Mouse (Mus musculus) cerebellum, adult 9-10 months (tissue): Measurements from ENCODE around the gene Siva1.

ENCODE experiments used
- DNase-seq: peaks from one replicate; pipeline ENCODE4 v3.0.0; 2022

Siva1 gene

DNA sequence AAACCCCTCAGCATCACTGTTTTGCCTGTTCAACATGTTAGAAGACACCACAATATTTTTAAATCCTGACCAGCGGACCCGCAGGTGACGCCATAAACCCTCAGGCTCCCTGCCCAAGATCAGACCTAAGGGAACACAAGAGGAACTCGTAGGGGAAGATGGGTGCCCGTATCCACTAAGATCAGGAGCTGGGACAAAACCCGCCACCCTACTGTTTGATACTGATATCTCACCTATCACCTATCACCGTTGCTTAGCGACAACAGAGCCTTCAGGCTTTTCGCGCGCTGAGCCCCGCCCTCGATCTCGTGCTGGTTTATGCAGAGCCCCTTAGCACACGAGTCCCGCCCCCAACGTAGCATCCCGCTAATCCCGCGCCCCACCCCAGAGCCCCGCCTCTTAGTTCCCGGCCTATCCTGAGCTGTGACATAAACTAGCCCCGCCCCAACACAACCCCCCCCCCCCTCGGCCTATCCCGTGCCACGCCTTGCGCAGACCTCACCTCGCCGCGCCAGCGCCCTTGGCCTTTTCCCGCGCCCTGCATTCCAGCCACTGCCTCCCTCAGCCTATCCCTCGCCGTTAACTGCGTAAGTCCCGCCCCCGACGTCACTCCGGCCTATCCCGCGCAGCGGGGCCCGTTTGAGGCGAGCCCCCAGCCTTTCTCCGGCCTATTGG lies at the start of gene Siva1:
TSS of gene Siva1 (plus strand) at position 500 of the 675 bp plus-strand sequence.
- DNase-seq = peak; percentile 99

DNA sequence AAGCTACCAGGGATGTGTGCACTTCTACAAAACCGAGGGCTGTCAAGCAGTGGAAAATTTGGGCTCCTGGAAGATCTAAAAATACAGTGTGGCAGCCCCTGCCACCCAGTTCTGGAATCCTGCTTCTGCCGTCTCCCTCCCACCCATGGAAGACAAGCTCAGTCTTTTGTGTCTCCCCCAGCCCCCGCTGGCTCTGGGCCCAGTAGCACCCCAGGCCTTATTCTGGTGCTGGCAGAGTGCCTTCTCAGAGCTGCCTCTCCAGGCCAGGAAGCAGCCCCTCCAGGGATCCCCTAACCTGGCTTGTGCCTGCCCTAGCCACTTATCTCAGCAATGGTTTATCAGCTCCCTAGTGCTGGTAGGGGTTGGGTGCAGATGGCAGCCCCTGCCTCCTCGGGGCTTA lies 49.5 kb upstream of the Siva1 start:
- DNase-seq = no peak

DNA sequence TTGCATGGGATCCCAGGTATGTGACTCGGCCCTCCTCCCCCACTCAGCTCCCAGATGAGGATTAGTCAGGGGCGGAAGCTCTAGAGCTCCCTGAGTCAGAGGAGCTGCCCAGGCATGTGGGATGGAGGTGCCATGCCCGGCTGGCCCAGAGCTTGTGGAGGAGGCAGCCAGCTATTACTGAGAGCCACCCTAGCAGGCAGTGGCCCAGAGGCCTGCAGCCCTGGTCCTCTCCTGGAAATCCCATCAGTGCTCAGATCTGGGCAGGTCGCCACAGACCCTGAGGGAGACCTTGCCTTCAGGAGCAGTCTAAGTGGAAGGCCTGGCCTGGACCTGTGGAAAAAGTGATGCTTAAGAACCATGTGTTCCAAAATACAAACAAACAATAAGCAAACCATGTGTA lies 48.9 kb upstream of the Siva1 start:
- DNase-seq = no peak

DNA sequence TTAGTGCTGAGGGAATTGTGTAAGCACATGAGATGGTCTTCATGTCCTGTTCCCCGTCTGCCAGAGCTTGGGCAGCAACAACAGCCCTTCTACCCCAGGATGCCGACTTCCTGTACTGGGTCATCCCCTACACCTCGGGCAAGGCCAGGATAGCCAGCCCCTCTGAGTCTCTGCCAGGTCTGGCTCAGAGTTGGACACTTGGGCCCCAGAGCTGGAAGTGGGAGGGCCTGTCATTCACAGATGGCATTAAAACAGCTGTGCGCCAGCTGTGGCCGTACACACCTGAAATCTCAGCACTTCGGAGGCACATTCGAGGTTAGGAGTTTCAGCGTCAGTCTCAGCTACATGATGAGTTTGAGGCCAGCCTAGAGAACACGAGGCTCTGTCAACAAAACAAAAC lies 48.0 kb upstream of the Siva1 start:
- DNase-seq = no peak

DNA sequence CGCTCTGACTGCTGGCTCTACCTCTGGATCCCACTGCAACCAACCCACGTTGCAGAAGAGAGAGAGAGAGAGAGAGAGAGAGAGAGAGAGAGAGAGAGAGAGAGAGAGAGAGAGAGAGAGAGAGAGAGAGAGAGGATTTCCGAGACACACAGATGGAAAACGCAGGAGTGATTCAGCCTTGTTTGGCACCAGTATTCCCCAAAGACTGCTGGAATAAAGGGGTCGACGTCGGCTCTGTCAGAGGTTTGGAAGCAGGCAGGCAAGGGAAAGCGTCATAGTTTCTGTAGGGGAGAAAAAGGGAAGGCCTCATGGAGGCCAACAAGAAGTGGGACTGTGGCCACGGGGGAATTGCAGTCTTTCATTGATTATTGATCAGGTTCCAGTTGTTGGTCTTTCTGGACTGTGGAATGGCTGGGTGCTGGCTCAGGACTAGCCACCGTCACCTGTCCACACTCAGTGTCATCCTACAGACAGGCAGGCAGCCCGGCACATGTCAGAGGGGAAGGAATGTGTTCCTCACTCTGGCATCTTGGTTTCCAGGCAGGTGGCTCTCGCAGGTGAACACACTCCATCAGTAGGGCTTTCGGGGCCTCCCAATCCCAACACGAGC lies 47.5 kb upstream of the Siva1 start:
- DNase-seq = no peak

DNA sequence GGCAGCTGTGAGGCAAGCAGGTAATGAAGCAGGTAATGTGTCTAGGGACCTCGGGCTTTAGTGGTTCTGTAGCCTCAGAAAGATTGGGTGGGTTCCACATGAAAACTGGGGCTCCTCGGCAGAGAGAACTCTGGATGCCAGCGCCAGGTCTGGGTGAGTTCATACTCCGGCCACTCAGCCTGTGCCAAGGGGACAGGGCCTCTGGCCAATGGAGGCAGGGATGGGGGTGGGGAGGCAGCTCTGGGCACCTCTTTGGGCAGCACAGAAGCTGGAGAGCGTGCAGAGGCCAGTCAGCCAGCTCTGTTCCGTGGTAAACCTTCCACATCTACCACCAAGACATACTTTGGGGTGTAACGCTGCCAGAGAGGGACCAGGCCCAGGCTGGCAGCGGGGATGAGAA lies 46.9 kb upstream of the Siva1 start:
- no peak for DNase-seq

DNA sequence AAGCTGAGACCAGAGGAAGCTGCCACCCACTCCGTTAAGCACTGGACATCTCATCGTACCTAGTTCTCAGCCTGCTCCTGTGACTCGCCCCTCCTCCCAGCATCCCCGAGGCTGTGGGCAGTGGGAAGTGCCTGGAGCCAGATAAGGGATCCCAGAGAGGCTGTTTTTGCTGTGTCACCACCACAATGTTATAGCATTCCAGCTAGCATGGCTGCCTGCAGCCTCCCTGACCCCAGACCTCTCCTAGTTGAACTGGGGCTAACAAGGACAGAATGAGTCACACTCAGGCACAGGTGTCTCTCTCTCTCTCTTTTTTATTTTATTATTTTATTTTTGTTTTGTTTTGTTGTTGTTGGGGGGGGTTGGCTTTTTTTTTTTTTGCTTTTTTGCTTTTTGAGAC lies 45.3 kb upstream of the Siva1 start:
- no peak for DNase-seq

DNA sequence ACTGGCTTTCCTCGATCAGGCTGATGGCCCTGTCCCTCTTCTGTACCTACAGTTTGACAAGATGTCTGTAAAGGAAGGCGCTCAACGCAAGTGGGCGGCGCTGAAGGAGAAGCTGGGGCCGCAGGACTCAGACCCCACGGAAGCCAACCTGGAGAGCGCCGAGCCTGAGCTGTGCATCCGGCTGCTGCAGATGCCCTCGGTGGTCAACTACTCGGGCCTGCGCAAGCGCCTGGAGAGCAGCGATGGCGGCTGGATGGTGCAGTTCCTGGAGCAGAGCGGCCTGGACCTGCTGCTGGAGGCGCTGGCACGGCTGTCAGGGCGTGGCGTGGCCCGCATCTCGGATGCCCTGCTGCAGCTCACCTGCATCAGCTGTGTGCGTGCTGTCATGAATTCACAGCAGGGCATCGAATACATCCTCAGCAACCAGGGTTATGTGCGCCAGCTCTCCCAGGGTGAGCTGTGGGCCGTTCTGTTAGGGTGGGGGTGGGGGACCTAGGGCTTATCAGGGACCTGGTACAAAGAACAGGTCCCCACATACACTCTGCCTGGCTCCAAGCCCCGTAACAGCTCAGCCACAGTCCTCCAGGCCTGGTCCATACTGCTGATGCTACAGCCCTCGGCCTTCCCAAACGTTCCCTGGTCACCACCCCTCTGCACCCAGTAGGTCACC lies 44.4 kb upstream of the Siva1 start:
- no peak for DNase-seq

DNA sequence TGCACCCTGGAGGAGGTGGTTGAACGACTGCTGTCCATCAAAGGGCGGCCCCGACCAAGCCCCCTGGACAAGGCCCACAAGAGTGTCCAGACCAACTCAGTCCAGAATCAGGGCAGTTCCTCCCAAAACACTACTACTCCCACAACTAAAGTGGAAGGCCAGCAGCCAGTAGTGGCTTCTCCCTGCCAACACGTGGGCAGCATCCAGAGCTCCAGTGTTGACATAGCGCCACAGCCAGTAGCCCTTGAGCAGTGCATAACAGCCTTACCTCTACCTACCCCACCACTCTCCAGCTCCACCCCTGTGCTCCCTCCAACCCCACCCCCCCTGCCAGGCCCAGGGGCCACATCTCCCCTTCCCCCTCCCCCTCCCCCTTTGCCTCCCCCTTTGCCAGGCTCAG lies 40.5 kb upstream of the Siva1 start:
- DNase-seq = no peak

DNA sequence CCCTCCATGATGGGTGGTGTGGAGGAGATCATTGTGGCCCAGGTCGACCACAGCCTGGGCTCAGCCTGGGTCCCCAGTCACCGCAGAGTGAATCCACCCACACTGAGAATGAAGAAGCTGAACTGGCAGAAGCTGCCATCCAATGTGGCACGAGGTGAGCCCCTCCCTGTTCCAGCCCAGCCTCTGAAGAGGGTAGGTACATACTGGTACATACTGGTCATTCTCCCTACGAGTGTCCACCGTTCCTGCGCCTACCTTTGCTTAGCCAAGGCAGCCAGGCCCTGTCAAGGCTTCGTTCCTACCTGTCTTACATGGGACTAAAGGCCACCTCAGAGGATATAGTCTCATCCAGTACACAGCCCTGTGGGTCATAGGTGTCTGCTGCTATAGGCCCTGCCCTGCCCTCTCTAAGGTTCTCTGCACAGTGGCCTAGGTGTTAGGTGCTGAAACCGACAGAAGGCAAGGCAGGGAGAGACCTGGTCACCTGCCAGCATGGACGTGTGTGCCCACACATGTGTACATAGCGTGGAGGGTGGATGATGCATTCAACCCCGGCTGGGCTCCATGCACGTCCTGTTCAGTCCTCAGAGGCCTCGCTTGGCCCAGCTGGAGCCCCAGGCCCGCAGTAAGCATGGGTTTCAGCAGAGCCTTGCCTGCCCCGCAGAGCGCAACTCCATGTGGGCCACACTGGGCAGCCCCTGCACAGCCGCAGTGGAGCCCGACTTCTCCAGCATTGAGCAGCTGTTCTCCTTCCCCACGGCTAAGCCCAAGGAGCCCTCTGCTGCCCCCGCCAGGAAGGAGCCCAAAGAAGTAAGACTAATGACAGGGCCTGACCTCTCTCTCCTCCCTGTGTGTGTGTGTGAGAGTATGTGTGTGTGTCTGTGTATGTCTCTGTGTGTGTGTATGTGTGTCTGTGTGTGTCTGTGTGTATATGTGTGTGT lies 39.5 kb upstream of the Siva1 start:
- DNase-seq = no peak

DNA sequence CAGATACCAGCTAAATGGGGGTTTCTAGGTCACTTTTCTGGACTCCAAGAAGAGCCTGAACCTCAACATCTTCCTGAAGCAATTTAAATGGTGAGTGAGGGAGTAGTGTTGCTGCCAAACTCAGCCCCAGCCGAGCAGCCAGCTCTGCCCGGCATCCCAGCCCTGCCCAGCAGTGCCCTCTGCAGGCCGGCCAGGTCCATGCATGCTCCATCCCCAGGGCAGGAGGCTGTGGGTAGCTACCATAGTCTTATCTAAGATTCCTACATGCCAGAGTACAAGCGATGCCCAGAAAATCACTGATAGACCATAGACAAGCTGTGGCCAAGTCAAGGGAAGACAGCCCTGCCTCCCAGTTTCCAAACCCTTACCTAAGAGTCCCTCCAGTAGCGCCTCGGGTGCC lies 38.7 kb upstream of the Siva1 start:
- peak; percentile 72 for DNase-seq

DNA sequence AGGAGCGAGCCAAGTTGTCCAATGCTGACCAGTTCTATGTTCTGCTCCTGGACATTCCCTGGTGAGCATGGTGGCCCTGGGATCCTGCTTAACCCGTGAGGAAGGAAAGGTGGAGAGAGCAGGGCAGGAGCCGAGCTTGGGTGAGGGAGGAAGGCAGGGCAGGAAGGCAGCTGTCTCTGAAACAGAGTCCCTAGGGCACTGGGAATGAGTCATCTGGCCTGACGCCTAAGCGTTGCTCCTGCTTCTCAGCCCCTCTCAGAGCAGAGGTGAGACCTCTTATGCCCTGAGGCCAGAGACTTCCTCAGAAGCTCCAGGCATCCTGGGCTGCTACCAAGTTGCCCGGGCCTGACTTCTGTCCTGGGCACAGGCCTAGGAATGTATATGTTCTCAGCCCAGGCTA lies 37.5 kb upstream of the Siva1 start:
- DNase-seq = no peak

DNA sequence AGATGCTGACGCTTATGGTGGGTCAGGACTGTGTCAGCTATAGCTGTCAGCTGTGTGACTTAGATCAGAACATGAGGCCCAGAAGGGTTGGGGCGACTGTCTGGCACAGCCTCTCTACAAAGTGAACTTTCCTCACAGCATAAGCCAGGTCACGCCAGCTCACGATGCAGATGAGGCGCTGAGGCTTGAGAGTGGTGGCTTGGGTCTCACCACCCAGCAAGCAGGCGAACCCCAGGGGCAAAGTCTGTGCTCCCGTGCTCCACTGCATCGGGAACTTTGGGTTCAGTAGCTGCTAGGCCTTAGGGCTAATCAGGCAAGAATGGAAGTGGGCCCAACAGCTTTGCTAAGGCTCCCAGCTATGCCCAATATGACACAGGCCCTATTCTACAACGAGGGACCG lies 35.4 kb upstream of the Siva1 start:
- no peak for DNase-seq

DNA sequence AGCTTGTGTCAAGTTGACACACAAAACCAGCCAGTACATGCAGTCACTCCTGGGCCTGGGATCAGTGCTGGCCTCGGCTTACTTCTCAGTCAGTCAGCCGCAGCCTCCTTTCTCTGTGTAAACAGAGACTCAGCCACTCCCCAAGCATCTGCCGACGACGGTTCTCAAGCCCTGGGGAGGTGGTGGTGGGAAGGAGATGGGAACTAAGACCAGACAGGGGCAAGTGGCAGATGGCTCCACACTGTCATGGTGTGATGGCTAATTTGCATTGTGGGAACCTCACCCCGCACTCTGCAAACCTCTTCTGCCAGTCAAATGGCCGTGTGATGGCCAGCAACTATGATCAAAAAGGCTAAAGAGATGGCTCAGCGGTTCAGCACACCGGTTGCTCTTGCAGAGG lies 27.8 kb upstream of the Siva1 start:
- DNase-seq = no peak

DNA sequence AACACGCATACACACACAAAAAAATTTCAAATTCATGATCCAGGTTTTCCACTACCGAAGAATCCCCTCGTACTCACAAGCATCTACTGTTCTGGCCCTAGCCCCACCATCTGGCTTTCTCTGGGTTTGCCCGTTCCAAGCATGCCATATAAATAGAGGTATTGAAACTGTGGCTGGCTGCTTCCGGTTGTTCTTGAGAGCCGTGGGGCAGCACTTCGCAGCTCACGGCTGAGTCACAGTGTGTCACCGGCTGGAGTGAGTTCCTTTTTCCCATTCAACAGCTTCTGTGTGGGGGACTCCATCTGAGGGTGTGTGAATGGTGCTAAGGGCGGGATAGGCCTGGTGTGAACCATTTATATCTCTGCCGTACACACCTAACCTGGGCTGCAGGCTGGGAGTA lies 27.3 kb upstream of the Siva1 start:
- DNase-seq = no peak

DNA sequence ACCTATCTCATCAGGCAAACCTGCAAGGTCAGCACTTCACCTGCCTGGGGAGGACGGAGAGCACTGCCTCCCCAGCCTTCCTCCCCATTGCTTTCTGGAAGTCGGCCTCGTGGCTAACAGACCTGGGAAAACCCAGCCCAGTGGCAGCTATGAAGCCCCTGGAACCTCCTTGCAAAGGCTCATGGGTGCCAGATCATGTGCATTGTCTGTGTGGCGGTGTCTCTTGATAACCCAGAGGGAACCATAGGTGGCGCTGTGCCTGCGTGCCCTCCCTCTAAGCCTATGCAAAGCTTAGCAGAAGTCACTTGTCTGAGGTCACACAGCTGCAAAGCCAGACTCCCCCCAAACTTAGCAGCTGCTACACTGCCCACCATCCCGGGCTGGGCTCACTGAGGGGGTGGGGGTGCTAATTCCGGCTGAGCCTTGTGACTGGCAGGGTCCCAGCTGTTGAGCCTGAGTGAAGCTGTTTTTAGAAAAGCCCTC lies 26.5 kb upstream of the Siva1 start:
- DNase-seq = peak; percentile 48

DNA sequence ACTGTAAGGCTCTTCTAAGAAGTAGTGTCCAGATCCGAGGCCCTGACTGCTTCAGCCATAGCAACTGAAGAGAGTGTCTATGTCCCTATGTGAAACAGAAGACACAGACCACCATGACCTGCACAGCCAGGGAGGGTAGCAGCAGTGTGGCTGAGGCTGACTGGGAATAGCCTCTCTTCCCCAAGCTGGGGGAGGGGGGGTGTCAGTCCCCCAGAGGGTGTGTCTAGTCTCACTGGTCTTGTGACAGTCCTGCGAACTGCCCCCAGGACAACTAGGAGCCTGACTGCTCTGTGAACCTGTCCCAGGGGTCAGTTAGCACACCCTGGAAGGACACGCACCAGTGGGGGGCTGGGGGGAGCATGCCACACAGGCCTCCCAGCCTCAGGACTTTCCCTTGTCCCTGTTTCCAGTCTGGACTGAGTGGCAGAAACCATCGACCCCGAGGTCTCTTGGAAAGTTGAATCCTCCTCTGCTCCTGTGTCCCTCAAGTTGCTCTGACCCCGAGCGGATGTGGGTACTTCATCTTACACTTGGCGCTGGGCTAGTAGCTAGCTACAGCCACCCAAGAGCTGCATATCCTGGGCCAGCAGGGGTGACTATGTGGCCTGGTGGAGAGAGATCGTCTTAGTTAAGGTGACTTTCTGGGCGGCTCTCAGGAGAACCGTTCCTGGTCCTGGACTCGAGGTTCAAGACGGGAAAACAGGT lies 25.3 kb upstream of the Siva1 start:
- no peak for DNase-seq

DNA sequence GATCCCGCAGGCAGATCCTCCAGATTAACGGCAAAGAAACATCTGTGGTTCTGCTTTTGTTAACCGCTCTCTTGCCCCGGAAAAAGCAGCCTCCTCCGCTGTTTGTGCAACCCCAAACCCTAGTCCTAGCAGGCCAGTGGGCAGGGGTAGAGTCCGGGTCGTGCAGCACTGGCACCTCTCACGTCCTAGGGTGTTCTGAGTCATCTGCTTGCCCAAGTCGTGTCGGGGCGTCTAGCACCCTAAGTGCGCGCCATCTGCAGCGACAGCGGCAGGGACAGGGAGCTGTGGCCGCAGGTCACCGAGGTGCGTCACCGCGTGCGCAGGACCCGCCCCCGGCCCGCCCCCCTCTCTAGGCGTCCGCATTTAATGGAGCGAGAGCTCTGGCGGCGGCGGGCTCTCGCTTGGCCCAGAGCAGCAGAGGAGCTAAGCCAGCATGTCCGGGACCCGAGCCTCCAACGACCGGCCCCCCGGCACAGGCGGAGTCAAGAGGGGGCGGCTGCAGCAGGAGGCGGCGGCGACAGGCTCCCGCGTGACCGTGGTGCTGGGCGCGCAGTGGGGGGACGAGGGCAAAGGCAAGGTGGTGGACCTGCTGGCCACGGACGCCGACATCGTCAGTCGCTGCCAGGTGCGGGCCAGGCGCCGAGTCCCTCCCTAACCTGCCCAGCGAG lies 24.7 kb upstream of the Siva1 start, which contains the start of gene Adssl1:
TSS of gene Adssl1 (plus strand) at position 360 of the 668 bp plus-strand sequence.
- DNase-seq = peak; percentile 50

DNA sequence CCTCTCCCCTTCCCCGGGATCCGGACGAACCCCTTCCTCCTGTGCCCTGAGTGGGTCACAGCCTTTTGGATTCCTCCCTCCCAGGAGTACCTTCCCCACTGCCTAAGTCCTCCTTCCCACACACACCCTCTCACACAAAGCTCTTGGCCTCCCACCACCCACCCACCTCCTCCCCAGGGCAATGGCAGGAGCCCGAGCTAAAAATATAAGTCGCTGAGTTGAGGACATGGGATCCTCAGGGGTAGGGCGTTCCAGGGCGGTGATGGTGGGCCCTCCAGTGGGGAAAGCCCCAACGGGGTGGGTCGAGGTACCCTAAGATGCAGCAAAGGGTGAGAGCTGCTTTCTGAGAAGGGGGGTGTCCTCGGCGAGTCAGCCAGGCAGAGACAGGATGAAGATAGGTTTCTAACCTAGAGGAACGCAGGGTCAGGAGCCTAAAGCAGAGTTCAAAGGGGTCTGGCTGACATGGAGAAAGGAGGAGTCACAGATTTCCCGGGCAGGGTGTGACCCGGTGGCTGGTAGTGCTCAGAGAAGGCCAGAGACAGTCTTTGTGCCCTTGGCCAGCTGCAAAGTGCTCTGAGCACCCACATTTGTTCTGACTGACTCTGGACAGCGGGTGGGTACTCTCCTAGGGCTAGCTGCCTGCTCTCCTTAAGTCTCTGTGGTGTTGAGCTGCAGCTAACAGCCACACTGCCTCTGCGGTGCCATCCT lies 24.0 kb upstream of the Siva1 start:
- DNase-seq = no peak

DNA sequence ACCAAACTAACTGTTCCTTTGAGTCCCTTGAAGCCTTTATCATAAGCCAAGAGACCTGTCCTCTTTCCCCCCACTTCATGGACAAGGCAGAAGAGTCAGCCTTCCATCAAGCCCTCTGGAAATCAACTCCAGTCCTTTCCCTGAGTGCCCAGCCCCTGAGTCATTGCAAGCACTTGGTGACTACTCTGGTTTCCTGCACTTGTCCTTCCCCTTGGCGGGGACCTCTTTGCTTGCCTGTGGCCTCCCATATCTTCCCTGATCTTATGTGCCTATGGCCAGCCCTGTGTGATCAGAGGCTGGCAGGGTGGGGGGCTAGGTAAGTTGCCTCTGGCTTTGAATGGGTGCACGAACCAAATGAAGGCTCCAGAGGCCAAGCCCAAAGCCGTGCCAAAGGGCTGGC lies 22.6 kb upstream of the Siva1 start:
- DNase-seq = no peak

DNA sequence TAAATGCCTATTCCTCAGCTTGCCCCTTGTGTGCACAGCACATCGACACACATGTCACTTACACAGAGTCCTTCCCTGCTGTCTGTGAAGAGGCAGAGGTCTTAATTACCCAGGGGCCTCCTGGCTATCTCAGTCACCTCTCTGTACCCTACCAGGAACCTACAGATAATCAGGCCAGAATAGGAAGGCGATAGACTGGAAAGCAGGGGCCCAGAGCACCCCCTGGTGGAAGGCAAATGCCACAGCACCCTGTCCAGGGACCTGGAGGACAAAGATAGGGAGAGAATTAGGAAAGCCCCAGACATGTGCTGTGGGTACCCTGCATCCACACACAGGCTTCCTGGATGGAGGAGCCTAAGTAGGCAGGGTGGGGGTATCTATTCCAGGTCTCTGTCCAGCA lies 20.7 kb upstream of the Siva1 start:
- DNase-seq = peak; percentile 73
